Mouse (Mus musculus) T-cell, adult 66 days (primary cell): ENCODE data around the gene Csnka2ip. TPM values are rescaled to one million over a fixed set of nuclear protein-coding genes. Genes with fewer than 3 reads are reported as not detected.

Experiments used
- total RNA-seq, 2 experiments: library from RNA; stranded (reverse); gene quantifications; 3 replicates in 1 of 2; 4 replicates in 1 of 2; pipeline ENCODE4 v1.2.4; 2023

Csnka2ip gene
- total RNA-seq: not detected

GRCm38 (mm10) chr16:64602308-64602707 is at the start of gene Csnka2ip:
Gene Csnka2ip, minus strand, starts transcription at chr16:64602408.

Other genes with a start within 250 kb of the Csnka2ip start
- gene 4930453N24Rik, start 168.8 kb upstream of the Csnka2ip start, total RNA-seq: 10 to 100 TPM; 48.6 to 48.7 TPM
- gene Zfp654, start 249.2 kb upstream of the Csnka2ip start, total RNA-seq: 10 to 100 TPM; 31.0 to 33.6 TPM
- 100 to 1,000 TPM; 111 to 115 TPM for gene Cggbp1, start 249.6 kb upstream of the Csnka2ip start, total RNA-seq